Mouse (Mus musculus) stomach, postnatal 0 days (tissue): ENCODE data around the gene Bahd1.

Experiments used
- CTCF ChIP-seq: IDR thresholded peaks from 2 replicates; pipeline ENCODE4 v1.5.1; 2016; ENCODE audit warnings: antibody characterized with exemption, low read depth, mild to moderate bottlenecking, moderate library complexity
- EP300 ChIP-seq: optimal IDR thresholded peaks from 2 replicates; pipeline ENCODE3; 2016; ENCODE audit warnings: antibody characterized with exemption

GRCm38 (mm10) chr2:118925952-118926351 lies 25.8 kb downstream of the Bahd1 start:
- TF ChIP-seq CTCF (no peak), EP300 (no peak)
